Mouse (Mus musculus) MEL (cell line): Measurements from ENCODE around the gene Vwf.

Experiments used
- BHLHE40 ChIP-seq: IDR thresholded peaks from 2 replicates; pipeline ENCODE4 v1.6.1; 2012; ENCODE audit warnings: low read depth, mild to moderate bottlenecking, inconsistent platforms, low read length, improper control_type of control experiment, borderline replicate concordance
- CTCF ChIP-seq, 3 experiments: IDR thresholded peaks in 2 of 3; conservative IDR thresholded peaks in 1 of 3; 2 replicates each; pipeline ENCODE4 v1.5.1; 2011 to 2012; ENCODE audit warnings: low read length in 3 of 3, low read depth in 2 of 3, mild to moderate bottlenecking in 2 of 3, improper control_type of control experiment in 1 of 3, inconsistent platforms in 1 of 3, mixed read lengths in 1 of 3, moderate library complexity in 1 of 3; ENCODE audit not compliant: control insufficient read depth in 1 of 3, insufficient read depth in 1 of 3, poor library complexity in 1 of 3, severe bottlenecking in 1 of 3
- EP300 ChIP-seq, 2 experiments: IDR thresholded peaks; 2 replicates each; pipeline ENCODE4 v1.6.1; 2011; ENCODE audit warnings: improper control_type of control experiment in 2 of 2, low read length in 2 of 2, low read depth in 1 of 2, mild to moderate bottlenecking in 1 of 2
- ETS1 ChIP-seq: IDR thresholded peaks from 2 replicates; pipeline ENCODE4 v1.6.1; 2012; ENCODE audit warnings: low read depth, mild to moderate bottlenecking, inconsistent platforms, low read length, improper control_type of control experiment, moderate library complexity
- MAFK ChIP-seq: IDR thresholded peaks from 2 replicates; pipeline ENCODE4 v1.6.1; 2011; ENCODE audit warnings: low read depth, mild to moderate bottlenecking, low read length, improper control_type of control experiment, borderline replicate concordance
- MAX ChIP-seq: IDR thresholded peaks from 2 replicates; pipeline ENCODE4 v1.6.1; 2011; ENCODE audit warnings: low read length, improper control_type of control experiment
- NRF1 ChIP-seq: IDR thresholded peaks from 2 replicates; pipeline ENCODE4 v1.6.1; 2014; ENCODE audit warnings: low read depth, mild to moderate bottlenecking, inconsistent platforms, low read length, improper control_type of control experiment, moderate library complexity; ENCODE audit not compliant: poor library complexity, insufficient read depth, severe bottlenecking
- POLR2A ChIP-seq, 2 experiments: IDR thresholded peaks; 2 replicates each; pipeline ENCODE4 v1.6.1; 2011 to 2012; ENCODE audit warnings: low read length in 2 of 2, mild to moderate bottlenecking in 2 of 2, control low read depth in 1 of 2, improper control_type of control experiment in 1 of 2, low read depth in 1 of 2, moderate library complexity in 1 of 2; ENCODE audit not compliant: control insufficient read depth in 1 of 2, insufficient read depth in 1 of 2, poor library complexity in 1 of 2
- USF1 ChIP-seq: IDR thresholded peaks from 2 replicates; pipeline ENCODE4 v1.6.1; 2014; ENCODE audit warnings: low read depth, mild to moderate bottlenecking, inconsistent platforms, low read length, improper control_type of control experiment, moderate library complexity

- TF ChIP-seq BHLHE40 (no peak), USF1 (no peak), POLR2A (IDR thresholded peaks at IDR 0.05; ENCODE audit: control insufficient read depth in 1 of 2, insufficient read depth in 1 of 2, low read depth in 1 of 2, low read length in 2 of 2, poor library complexity in 1 of 2) (no peak), CTCF (IDR thresholded peaks at IDR 0.05 in 2 of 3, conservative IDR thresholded peaks at IDR 0.05 in 1 of 3; ENCODE audit: control insufficient read depth in 1 of 3, insufficient read depth in 1 of 3, low read depth in 2 of 3, low read length in 3 of 3, poor library complexity in 1 of 3, severe bottlenecking in 1 of 3) (no peak), NRF1 (no peak), EP300 (IDR thresholded peaks at IDR 0.05; ENCODE audit: low read depth in 1 of 2, low read length in 2 of 2) (no peak), MAX (no peak), MAFK (no peak), ETS1 (no peak)
These were observed 42.5 kb downstream of the Vwf start for GRCm38 (mm10) chr6:125589075-125589474.
